Mouse (Mus musculus) heart, postnatal 0 days (tissue): ENCODE data around the gene 9330182L06Rik.

ENCODE experiments used
- CTCF ChIP-seq: IDR thresholded peaks from 2 replicates; pipeline ENCODE4 v1.5.1; 2016; ENCODE audit warnings: antibody characterized with exemption, control low read depth, low read depth
- EP300 ChIP-seq: IDR thresholded peaks from 2 replicates; pipeline ENCODE4 v1.6.1; 2016; ENCODE audit warnings: antibody characterized with exemption, low read depth

DNA sequence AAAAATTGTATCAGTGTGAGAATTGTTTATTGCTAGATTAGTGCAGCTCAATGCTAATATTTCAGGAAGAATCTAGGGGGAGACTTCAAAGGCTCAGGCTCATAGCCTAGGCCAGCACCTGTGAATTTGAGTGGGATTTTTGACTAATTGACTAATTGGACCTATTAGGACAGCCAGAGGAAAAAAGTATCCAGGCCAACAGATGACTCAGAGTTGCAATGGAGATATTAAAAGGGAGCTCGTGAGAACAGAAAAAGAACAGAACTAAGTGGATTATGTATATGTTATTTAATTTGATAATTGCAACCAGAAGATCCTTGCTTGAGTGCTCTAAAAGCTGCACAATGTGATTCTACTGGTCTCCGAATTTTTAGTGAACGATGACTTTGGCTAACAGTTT lies 3.7 kb downstream of the 9330182L06Rik start:
- TF ChIP-seq CTCF (no peak), EP300 (no peak)
